Mouse (Mus musculus): Measurements from ENCODE around the gene Tubd1.

- no peak for TF ChIP-seq POLR2A (IDR thresholded peaks at IDR 0.05; ENCODE audit: insufficient read depth, low read depth, low read length)
- no peak for TF ChIP-seq CTCF (IDR thresholded peaks at IDR 0.05; ENCODE audit: insufficient read depth, low read depth, low read length)
Measured at GRCm38 (mm10) chr11:86607808-86608350, 63.1 kb downstream of the Tubd1 start.
